Mouse (Mus musculus) lung, postnatal 0 days (tissue): Measurements from ENCODE around the gene Mrps18b. TPM values are rescaled to one million over a fixed set of nuclear protein-coding genes. Genes with fewer than 3 reads are reported as not detected.
A peak's percentile ranks its signal among the peaks of the same experiment; 100 is the strongest.
"Not testable (repeated sequence)": the region's sequence is repeated elsewhere in the genome, so short reads cannot be mapped to it uniquely, and the experiment has no call there.

ENCODE experiments used
- ATAC-seq: fragments of 200-750 bp; cut with Nextera tagmentation; 2 replicates; pipeline ENCODE4 v1.8.0; 2017; ENCODE audit warnings: moderate library complexity
- DNase-seq: peaks from one replicate; pipeline ENCODE4 v3.0.0-alpha.2; 2016; ENCODE audit warnings: low spot score
- H3K27ac ChIP-seq: fragments of 300-500 bp; sonication (generic); 2 replicates; pipeline ENCODE4 v1.5.1; 2014; ENCODE audit warnings: antibody characterized with exemption, mild to moderate bottlenecking, low read length, mixed read lengths
- H3K27me3 ChIP-seq: fragments of 300-500 bp; sonication (generic); replicated peaks from 2 replicates; pipeline ENCODE4 v1.6.1; 2014; ENCODE audit warnings: low read length, mixed read lengths; ENCODE audit not compliant: insufficient read depth
- H3K36me3 ChIP-seq: fragments of 300-500 bp; sonication (generic); 2 replicates; pipeline ENCODE4 v1.6.1; 2014; ENCODE audit warnings: low read length, mixed read lengths; ENCODE audit not compliant: insufficient read depth
- H3K4me1 ChIP-seq: fragments of 300-500 bp; sonication (generic); 2 replicates; pipeline ENCODE4 v1.6.1; 2014; ENCODE audit warnings: antibody characterized with exemption, low read depth, low read length, mixed read lengths; ENCODE audit not compliant: insufficient read depth
- H3K4me2 ChIP-seq: fragments of 300-500 bp; sonication (generic); replicated peaks from 2 replicates; pipeline ENCODE4 v1.6.1; 2014; ENCODE audit warnings: low read depth, mild to moderate bottlenecking, low read length, moderate library complexity, mixed read lengths
- H3K4me3 ChIP-seq: fragments of 300-500 bp; sonication (generic); 2 replicates; pipeline ENCODE4 v1.5.1; 2014; ENCODE audit warnings: low read depth, low read length
- H3K9ac ChIP-seq: fragments of 300-500 bp; sonication (generic); replicated peaks from 2 replicates; pipeline ENCODE4 v1.6.1; 2014; ENCODE audit warnings: low read depth, mild to moderate bottlenecking
- H3K9me3 ChIP-seq: fragments of 300-500 bp; sonication (generic); 2 replicates; pipeline ENCODE4 v1.6.1; 2016; ENCODE audit warnings: low read length, mixed read lengths
- CTCF ChIP-seq: IDR thresholded peaks from 2 replicates; pipeline ENCODE4 v1.5.1; 2016; ENCODE audit warnings: antibody characterized with exemption, mild to moderate bottlenecking
- EP300 ChIP-seq: IDR thresholded peaks from 2 replicates; pipeline ENCODE4 v1.6.1; 2016; ENCODE audit warnings: antibody characterized with exemption, mild to moderate bottlenecking, control low read depth
- WGBS: fragments of 180-500 bp; shearing (Covaris S2); extraction: QIAGEN DNeasy Blood & Tissue Kit; methylation state at CpG from one replicate; pipeline ENCODE4 v1.1.7; 2014; 5-methylcytosine and 5-hydroxymethylcytosine counted together
- polyA plus RNA-seq: library from polyadenylated mRNA; unstranded; fragments of >200 nt; fragmentation: Nextera tagmentation; extraction: Ambion mirVana; gene quantifications from 2 replicates; pipeline ENCODE4 v1.2.1, GENCODE M21; 2015

Gene Mrps18b
- 40.7 and 44.8 TPM in 2 replicates for polyA plus RNA-seq

DNA sequence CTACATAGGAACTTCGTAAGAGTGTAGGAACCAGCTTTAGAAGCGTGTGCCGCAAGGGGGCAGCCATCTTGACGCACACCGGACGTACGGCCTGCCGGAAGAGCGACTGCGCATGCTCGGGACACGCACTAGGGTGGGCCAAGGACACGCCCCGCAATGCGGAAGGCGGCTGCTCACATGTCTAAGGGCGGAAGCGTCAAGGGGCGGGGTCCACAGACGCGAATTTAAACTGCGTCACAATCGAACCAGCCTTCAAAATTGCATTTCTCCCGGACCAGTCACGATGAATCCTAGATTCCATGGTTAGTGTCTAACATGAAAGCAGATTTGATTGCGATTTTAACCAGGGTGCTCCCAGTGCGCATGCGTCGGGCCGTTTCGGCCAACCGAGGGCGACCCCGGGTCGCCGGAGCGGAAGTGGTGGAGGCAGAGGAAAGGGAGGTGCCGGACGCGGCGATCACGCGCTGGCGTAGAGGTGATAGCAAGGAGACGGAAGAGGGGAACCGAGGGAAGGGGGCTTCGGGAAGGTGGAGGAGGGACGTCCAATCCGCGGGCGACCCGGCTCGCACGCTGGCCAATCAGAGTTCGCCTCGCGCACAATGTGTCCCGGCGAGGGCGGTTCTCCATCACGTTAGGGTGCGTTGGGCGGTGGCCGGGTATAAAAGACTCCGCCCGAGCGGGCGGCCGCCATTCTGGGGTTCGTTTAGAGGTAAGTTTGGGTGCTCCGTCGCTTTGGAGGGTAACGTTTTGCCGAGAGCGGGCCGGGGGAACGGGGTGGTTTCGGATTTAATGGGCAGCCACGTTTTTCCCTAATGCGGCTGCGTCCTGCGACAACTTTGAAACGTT is at the start of gene Mrps18b, which contains the start of gene Ppp1r10:
Gene Mrps18b, minus strand, starts transcription at position 93 of the 846 bp plus-strand sequence.
Gene Ppp1r10, plus strand, starts transcription at position 138 of the 846 bp plus-strand sequence.
- Histone ChIP-seq H3K4me2 (peak within 1 kb of the TSS; percentile 70), H3K4me3 (peak within 1 kb of the TSS; percentile 76), H3K9me3 (no peaks in the 10 kb centered on the region), H3K27me3 (no peaks in the 10 kb centered on the region), H3K36me3 (no peaks in the 10 kb centered on the region), H3K27ac (peak within 1 kb of the TSS; percentile 99), H3K9ac (peak within 1 kb of the TSS; percentile 99), H3K4me1 (peaks cover 19% of the 10 kb centered on the region)
- under 1% methylated on average over 83 of the region's 83 CpGs for WGBS
- DNase-seq (peak; percentile 100), ATAC-seq (peak; percentile 93)
- TF ChIP-seq CTCF (peak; percentile 77), EP300 (peak; percentile 81)

DNA sequence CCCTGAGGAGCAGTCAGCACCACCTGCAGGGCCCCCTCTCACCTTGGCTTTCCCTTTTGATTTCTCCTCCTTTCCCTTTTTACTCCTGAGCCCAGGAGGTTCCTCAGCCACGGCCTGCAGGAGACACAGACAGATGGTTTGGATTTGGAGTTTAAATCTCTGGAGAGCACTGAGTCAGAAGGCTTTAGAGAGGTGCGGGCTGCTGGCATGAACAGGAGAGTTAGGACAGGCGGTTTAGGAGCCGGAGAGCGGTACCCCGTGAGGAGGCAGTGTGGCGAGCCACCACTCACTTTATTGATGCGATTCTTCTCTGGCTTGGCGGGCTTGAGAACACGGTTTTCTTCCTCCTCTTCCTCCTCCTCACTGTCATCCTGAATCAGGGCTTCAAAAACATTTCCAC is 47.1 kb upstream of the Mrps18b start:
- H3K9me3 ChIP-seq = no peaks in the 10 kb centered on the region
- 86% methylated on average over 10 of the region's 10 CpGs for WGBS

GRCm38 (mm10) chr17:35958533-35959223 is 42.5 kb upstream of the Mrps18b start:
- Histone ChIP-seq H3K27ac (no peak overlapping the region), H3K36me3 (peaks cover 66% of the 10 kb centered on the region), H3K4me2 (no peak overlapping the region), H3K9ac (no peak overlapping the region), H3K27me3 (no peaks in the 10 kb centered on the region), H3K9me3 (no peaks in the 10 kb centered on the region), H3K4me1 (no peaks in the 10 kb centered on the region), H3K4me3 (no peak overlapping the region)
- ATAC-seq (no peak), DNase-seq (no peak)
- WGBS = 95% methylated on average over 15 of the region's 15 CpGs
- no peak for TF ChIP-seq EP300

More for the DNA sequence above, 47.1 kb upstream of the Mrps18b start:
- ATAC-seq (no peak), DNase-seq (no peak)
- TF ChIP-seq CTCF = no peak
- TF ChIP-seq EP300 = no peak
- Histone ChIP-seq H3K27ac (no peak overlapping the region), H3K4me3 (no peak overlapping the region), H3K9ac (no peak overlapping the region), H3K36me3 (peaks cover 44% of the 10 kb centered on the region; the same call in 1 of the 2 replicates), H3K4me1 (no peaks in the 10 kb centered on the region), H3K27me3 (no peaks in the 10 kb centered on the region), H3K4me2 (no peak overlapping the region)

DNA sequence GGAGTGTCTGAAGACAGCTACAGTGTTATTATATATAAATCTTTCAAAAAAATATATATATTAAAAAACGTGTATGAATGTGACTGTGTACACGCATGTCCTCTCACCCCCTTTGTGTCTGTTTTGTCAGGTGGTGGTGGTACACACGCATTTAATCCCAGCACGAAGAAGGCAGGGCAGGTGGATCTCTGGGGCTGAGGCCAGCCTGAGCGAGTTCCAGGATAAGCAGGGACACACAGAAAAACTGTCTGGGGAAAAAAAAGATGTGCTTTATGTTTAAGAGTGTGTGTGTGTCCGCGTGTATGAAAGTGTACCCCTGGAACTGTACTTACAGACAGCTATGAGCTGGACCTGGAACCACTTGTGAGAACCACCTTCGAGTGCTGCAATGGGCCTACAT is 38.5 kb upstream of the Mrps18b start:
- ATAC-seq = no peak
- Histone ChIP-seq H3K27me3 (no peaks in the 10 kb centered on the region), H3K36me3 (peaks cover 35% of the 10 kb centered on the region), H3K4me3 (no peak overlapping the region), H3K9me3 (no peaks in the 10 kb centered on the region), H3K4me2 (no peak overlapping the region), H3K27ac (no peak overlapping the region), H3K9ac (no peak overlapping the region), H3K4me1 (no peaks in the 10 kb centered on the region)
- 74% methylated on average over 8 of the region's 8 CpGs for WGBS
- no peak for TF ChIP-seq EP300
- TF ChIP-seq CTCF = no peak
- no peak for DNase-seq

DNA sequence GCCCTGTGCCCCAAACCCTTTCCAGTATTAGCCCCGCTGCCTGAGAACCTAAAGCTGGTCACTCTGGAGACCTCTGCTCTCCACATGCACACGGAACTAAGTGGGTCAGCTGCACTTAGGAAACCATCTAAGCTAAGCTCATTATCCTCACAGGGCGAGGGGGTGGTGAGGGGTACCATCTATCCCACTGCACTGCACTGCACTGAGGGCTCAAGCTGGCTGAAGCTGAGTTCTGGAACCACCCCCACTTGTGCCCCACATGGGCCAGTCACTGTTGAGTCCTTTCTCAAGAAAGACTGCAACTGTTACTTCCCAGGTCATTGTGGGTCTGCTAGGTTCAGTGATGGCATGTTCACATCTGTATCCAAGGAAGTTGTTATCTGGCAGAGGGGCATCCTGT is 36.4 kb upstream of the Mrps18b start:
- not testable (repeated sequence) for H3K4me2 ChIP-seq, H3K4me1 ChIP-seq, ATAC-seq, H3K9me3 ChIP-seq, H3K4me3 ChIP-seq, H3K9ac ChIP-seq, DNase-seq, H3K27me3 ChIP-seq, H3K27ac ChIP-seq
- H3K36me3 ChIP-seq = peaks cover 16% of the 10 kb centered on the region
- 82% methylated on average over 2 of the region's 3 CpGs for WGBS

DNA sequence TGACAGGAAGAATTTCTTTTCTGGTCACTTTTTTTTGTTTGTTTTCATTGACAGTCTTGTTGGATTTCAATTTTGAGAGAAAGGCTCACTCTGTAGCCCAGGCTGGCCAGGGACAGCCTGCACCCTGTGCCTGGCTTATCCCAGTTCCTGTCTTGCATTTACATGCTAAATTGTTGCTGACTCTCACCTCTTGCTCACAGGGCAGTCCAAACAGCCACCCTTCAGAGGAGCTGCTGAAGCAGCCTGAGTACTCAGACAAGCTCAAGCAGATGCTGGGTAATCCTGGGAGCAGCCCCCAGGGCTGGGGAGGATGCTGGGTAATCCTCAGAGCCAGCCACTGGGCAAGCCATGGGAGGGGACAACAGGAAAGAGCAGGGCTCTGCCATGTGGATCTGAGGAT is 34.8 kb upstream of the Mrps18b start:
- not testable (repeated sequence) for H3K4me3 ChIP-seq, H3K27me3 ChIP-seq, DNase-seq, H3K4me2 ChIP-seq, H3K9ac ChIP-seq, H3K4me1 ChIP-seq, H3K27ac ChIP-seq, H3K9me3 ChIP-seq, H3K36me3 ChIP-seq, ATAC-seq
